Mouse (Mus musculus): ENCODE measurements around the gene Pdlim7. TPM values are rescaled to one million over a fixed set of nuclear protein-coding genes. Genes with fewer than 3 reads are reported as not detected.
A peak's percentile ranks its signal among the peaks of the same experiment; 100 is the strongest.

The Pdlim7 gene
- polyA plus RNA-seq, 1 experiment from 2014 or later, result 159 TPM

GRCm38 (mm10) chr13:55482542-55482941 is 30.9 kb downstream of the Pdlim7 start:
- Histone ChIP-seq H3K4me1 (replicated peaks) (peaks cover 52% of the 10 kb centered on the region), H3K9ac (replicated peaks) (peak overlapping the region; percentile 100; the same call in 1 of the 2 replicates), H3K4me2 (replicated peaks) (peak overlapping the region; percentile 100), H3K36me3 (peaks cover 57% of the 10 kb centered on the region), H3K9me3 (no peaks in the 10 kb centered on the region), H3K27ac (peak overlapping the region; percentile 100), H3K4me3 (replicated peaks) (peak overlapping the region; percentile 97), H3K27me3 (no peaks in the 10 kb centered on the region)
- 82% methylated on average over 7 of the region's 7 CpGs for WGBS
- ATAC-seq, result no peak

- Histone ChIP-seq H3K4me2 (replicated peaks) (no peak overlapping the region), H3K9ac (replicated peaks) (no peak overlapping the region), H3K9me3 (no peaks in the 10 kb centered on the region), H3K27me3 (no peaks in the 10 kb centered on the region), H3K4me1 (replicated peaks) (peaks cover 61% of the 10 kb centered on the region), H3K4me3 (replicated peaks) (no peak overlapping the region), H3K36me3 (peaks cover 83% of the 10 kb centered on the region), H3K27ac (no peak overlapping the region)
- ATAC-seq, result no peak
Measured at GRCm38 (mm10) chr13:55479929-55480328, 33.5 kb downstream of the Pdlim7 start.

- H3K27me3 ChIP-seq, result no peaks in the 10 kb centered on the region
- no peak overlapping the region for H3K27ac ChIP-seq
- ATAC-seq, result no peak
- peaks cover 61% of the 10 kb centered on the region for H3K4me1 ChIP-seq (replicated peaks)
- H3K4me2 ChIP-seq (replicated peaks), result no peak overlapping the region
- H3K9ac ChIP-seq (replicated peaks), result no peak overlapping the region
- H3K9me3 ChIP-seq, result no peaks in the 10 kb centered on the region
- peaks cover 92% of the 10 kb centered on the region for H3K36me3 ChIP-seq
- H3K4me3 ChIP-seq (replicated peaks), result no peak overlapping the region
- 90% methylated on average over 7 of the region's 7 CpGs for WGBS
Measured at GRCm38 (mm10) chr13:55479008-55479407, 34.5 kb downstream of the Pdlim7 start.

- Histone ChIP-seq H3K4me3 (replicated peaks) (no peak overlapping the region), H3K4me2 (replicated peaks) (no peak overlapping the region), H3K9ac (replicated peaks) (no peak overlapping the region), H3K36me3 (peaks cover 99% of the 10 kb centered on the region), H3K4me1 (replicated peaks) (peaks cover 61% of the 10 kb centered on the region), H3K9me3 (no peaks in the 10 kb centered on the region), H3K27me3 (no peaks in the 10 kb centered on the region), H3K27ac (peak overlapping the region; percentile 47; the same call in 1 of the 2 replicates)
- no peak for ATAC-seq
- 54% methylated on average over 5 of the region's 5 CpGs for WGBS
Measured at GRCm38 (mm10) chr13:55478036-55478435, 35.4 kb downstream of the Pdlim7 start.

GRCm38 (mm10) chr13:55477492-55477891 is 36.0 kb downstream of the Pdlim7 start:
- no peaks in the 10 kb centered on the region for H3K27me3 ChIP-seq
- H3K9ac ChIP-seq (replicated peaks), result no peak overlapping the region
- no peak overlapping the region for H3K4me3 ChIP-seq (replicated peaks)
- peaks cover 61% of the 10 kb centered on the region for H3K4me1 ChIP-seq (replicated peaks)
- H3K36me3 ChIP-seq, result peaks cover 99% of the 10 kb centered on the region
- ATAC-seq, result no peak
- 72% methylated on average over 16 of the region's 16 CpGs for WGBS
- no peak overlapping the region for H3K4me2 ChIP-seq (replicated peaks)
- peak overlapping the region; percentile 47; the same call in 1 of the 2 replicates for H3K27ac ChIP-seq
- H3K9me3 ChIP-seq, result no peaks in the 10 kb centered on the region

- Histone ChIP-seq H3K4me2 (replicated peaks) (no peak overlapping the region), H3K36me3 (peaks cover 87% of the 10 kb centered on the region), H3K4me1 (replicated peaks) (peaks cover 66% of the 10 kb centered on the region), H3K4me3 (replicated peaks) (no peak overlapping the region), H3K27me3 (no peaks in the 10 kb centered on the region), H3K27ac (0 out of 2 replicates have a peak overlapping the region, but pooled peaks have one; percentile 22), H3K9ac (replicated peaks) (no peak overlapping the region; the same call in 1 of the 2 replicates), H3K9me3 (no peaks in the 10 kb centered on the region)
- 93% methylated on average over 8 of the region's 8 CpGs for WGBS
- no peak for ATAC-seq
Measured at GRCm38 (mm10) chr13:55476256-55476655, 37.2 kb downstream of the Pdlim7 start.

- H3K4me1 ChIP-seq (replicated peaks), result peaks cover 71% of the 10 kb centered on the region
Measured at GRCm38 (mm10) chr13:55475750-55476149, 37.7 kb downstream of the Pdlim7 start.

GRCm38 (mm10) chr13:55474621-55475069 is 38.8 kb downstream of the Pdlim7 start:
- H3K36me3 ChIP-seq, result peaks cover 71% of the 10 kb centered on the region
- H3K27me3 ChIP-seq, result no peaks in the 10 kb centered on the region
- no peak overlapping the region; the same call in 1 of the 2 replicates for H3K4me3 ChIP-seq (replicated peaks)
- H3K9ac ChIP-seq (replicated peaks), result peak overlapping the region; percentile 48
- peak overlapping the region; percentile 79 for H3K27ac ChIP-seq
- no peaks in the 10 kb centered on the region for H3K9me3 ChIP-seq
- H3K4me2 ChIP-seq (replicated peaks), result peak overlapping the region; percentile 33
- WGBS, result 6% methylated on average over 5 of the region's 5 CpGs
- peak; percentile 6; the same call in 1 of the 2 replicates for ATAC-seq
- peaks cover 78% of the 10 kb centered on the region for H3K4me1 ChIP-seq (replicated peaks)

More at GRCm38 (mm10) chr13:55475750-55476149, 37.7 kb downstream of the Pdlim7 start:
- H3K9ac ChIP-seq (replicated peaks), result peak overlapping the region; percentile 48; the same call in 1 of the 2 replicates
- H3K27ac ChIP-seq, result 0 out of 2 replicates have a peak overlapping the region, but pooled peaks have one; percentile 79
- no peaks in the 10 kb centered on the region for H3K27me3 ChIP-seq
- WGBS, result 89% methylated on average over 5 of the region's 5 CpGs
- H3K36me3 ChIP-seq, result peaks cover 82% of the 10 kb centered on the region
- H3K4me2 ChIP-seq (replicated peaks), result no peak overlapping the region
- ATAC-seq, result no peak
- no peak overlapping the region for H3K4me3 ChIP-seq (replicated peaks)
- H3K9me3 ChIP-seq, result no peaks in the 10 kb centered on the region

- no peak for ATAC-seq
- H3K4me1 ChIP-seq (replicated peaks), result peaks cover 85% of the 10 kb centered on the region
Measured at GRCm38 (mm10) chr13:55473961-55474360, 39.5 kb downstream of the Pdlim7 start.

GRCm38 (mm10) chr13:55473076-55473831 is 40.2 kb downstream of the Pdlim7 start:
- Histone ChIP-seq H3K4me1 (replicated peaks) (peaks cover 92% of the 10 kb centered on the region), H3K27me3 (no peaks in the 10 kb centered on the region), H3K27ac (peak overlapping the region; percentile 95), H3K4me2 (replicated peaks) (peak overlapping the region; percentile 97), H3K36me3 (peaks cover 58% of the 10 kb centered on the region), H3K9ac (replicated peaks) (peak overlapping the region; percentile 89), H3K9me3 (no peaks in the 10 kb centered on the region), H3K4me3 (replicated peaks) (peak overlapping the region; percentile 51)
- no peak for ATAC-seq
- 19% methylated on average over 18 of the region's 18 CpGs for WGBS

More at GRCm38 (mm10) chr13:55473961-55474360, 39.5 kb downstream of the Pdlim7 start:
- Histone ChIP-seq H3K27ac (peak overlapping the region; percentile 79), H3K36me3 (peaks cover 64% of the 10 kb centered on the region), H3K4me3 (replicated peaks) (no peak overlapping the region), H3K27me3 (no peaks in the 10 kb centered on the region), H3K9me3 (no peaks in the 10 kb centered on the region), H3K4me2 (replicated peaks) (peak overlapping the region; percentile 33; the same call in 1 of the 2 replicates), H3K9ac (replicated peaks) (peak overlapping the region; percentile 48)
- WGBS, result 53% methylated on average over 11 of the region's 11 CpGs

GRCm38 (mm10) chr13:55472132-55473022 is 41.1 kb downstream of the Pdlim7 start:
- no peaks in the 10 kb centered on the region for H3K9me3 ChIP-seq
- peak; percentile 57 for ATAC-seq
- under 1% methylated on average over 100 of the region's 103 CpGs for WGBS
- no peaks in the 10 kb centered on the region for H3K27me3 ChIP-seq
- H3K36me3 ChIP-seq, result peaks cover 49% of the 10 kb centered on the region
- H3K9ac ChIP-seq (replicated peaks), result peak overlapping the region; percentile 89
- H3K4me1 ChIP-seq (replicated peaks), result peaks cover 96% of the 10 kb centered on the region
- H3K4me2 ChIP-seq (replicated peaks), result peak overlapping the region; percentile 97
- peak overlapping the region; percentile 51 for H3K4me3 ChIP-seq (replicated peaks)
- H3K27ac ChIP-seq, result peak overlapping the region; percentile 95

All from midbrain, embryonic 13.5 days (tissue).